Mouse (Mus musculus): Measurements from ENCODE around the gene Prdm10. TPM values are rescaled to one million over a fixed set of nuclear protein-coding genes. Genes with fewer than 3 reads are reported as not detected.

Prdm10 gene
- total RNA-seq, 2 experiments from 2014 or later, result 4.2 to 7.1 TPM

GRCm38 (mm10) chr9:31422143-31422542, 141.8 kb downstream of the Prdm10 start:
- ATAC-seq (replicated peaks; ENCODE audit: low FRiP score, poor library complexity, severe bottlenecking), result peak; percentile 90

GRCm38 (mm10) chr9:31428971-31429370, 148.6 kb downstream of the Prdm10 start:
- no peak for ATAC-seq (replicated peaks; ENCODE audit: low FRiP score, poor library complexity, severe bottlenecking)

- no peak for ATAC-seq (replicated peaks; ENCODE audit: low FRiP score, poor library complexity, severe bottlenecking)
Measured at GRCm38 (mm10) chr9:31430011-31430410, 149.7 kb downstream of the Prdm10 start.

Other genes with a start within 250 kb of the Prdm10 start
- gene Zbtb44, start 249.9 kb upstream of the Prdm10 start, total RNA-seq (2015; ENCODE audit: low replicate concordance), result 49.5 and 62.1 TPM in 2 replicates
- gene Zbtb44, start 249.9 kb upstream of the Prdm10 start, total RNA-seq (2017; ENCODE audit: low replicate concordance), result 59.5 and 60.2 TPM in 2 replicates
- not detected in 2 replicates for gene St14, start 148.7 kb upstream of the Prdm10 start, total RNA-seq (2015; ENCODE audit: low replicate concordance)
- 0.84 and 3.4 TPM in 2 replicates for gene St14, start 148.7 kb upstream of the Prdm10 start, total RNA-seq (2017; ENCODE audit: low replicate concordance)
- 117 and 165 TPM in 2 replicates for gene Aplp2, start 68.7 kb upstream of the Prdm10 start, total RNA-seq (2015; ENCODE audit: low replicate concordance)
- gene Aplp2, start 68.7 kb upstream of the Prdm10 start, total RNA-seq (2017; ENCODE audit: low replicate concordance), result 209 and 318 TPM in 2 replicates
- 8.3 and 9.0 TPM in 2 replicates for gene Nfrkb, start 105.7 kb downstream of the Prdm10 start, total RNA-seq (2015; ENCODE audit: low replicate concordance)
- gene Nfrkb, start 105.7 kb downstream of the Prdm10 start, total RNA-seq (2017; ENCODE audit: low replicate concordance), result 10.3 and 14.1 TPM in 2 replicates
- gene Tmem45b, start 183.9 kb downstream of the Prdm10 start, total RNA-seq (2015; ENCODE audit: low replicate concordance), result not detected in 2 replicates
- not detected in 2 replicates for gene Tmem45b, start 183.9 kb downstream of the Prdm10 start, total RNA-seq (2017; ENCODE audit: low replicate concordance)

Data from erythroblast, adult 5-6 weeks (primary cell).